Mouse (Mus musculus): ENCODE measurements around the gene Hist1h4c. TPM values are rescaled to one million over a fixed set of nuclear protein-coding genes. Genes with fewer than 3 reads are reported as not detected.

The Hist1h4c gene
- polyA plus RNA-seq (2014; fragmentation: Illumina TruSeq; extraction: RNeasy Lipid Tissue Mini Kit (QIAGEN cat#74804); ENCODE audit: low read depth, low replicate concordance), result not detected

DNA sequence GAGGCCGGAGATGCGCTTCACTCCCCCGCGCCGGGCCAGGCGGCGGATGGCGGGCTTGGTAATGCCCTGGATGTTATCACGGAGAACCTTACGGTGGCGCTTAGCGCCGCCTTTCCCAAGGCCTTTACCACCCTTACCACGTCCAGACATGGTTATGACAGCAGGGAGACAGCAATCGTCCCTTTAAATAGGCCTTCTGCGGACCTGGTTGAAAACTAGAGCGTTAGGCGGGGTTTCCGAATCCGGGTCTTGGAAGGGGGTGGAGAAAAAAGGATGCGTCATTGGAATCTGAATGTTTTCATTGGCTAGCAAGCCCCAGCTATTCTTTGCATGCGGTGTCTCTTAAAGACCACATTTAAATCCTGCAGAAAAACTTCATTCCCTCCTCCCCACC lies at the start of gene Hist1h4c:
Hist1h4c (minus strand) TSS at position 155 of the 394 bp plus-strand sequence.

DNA sequence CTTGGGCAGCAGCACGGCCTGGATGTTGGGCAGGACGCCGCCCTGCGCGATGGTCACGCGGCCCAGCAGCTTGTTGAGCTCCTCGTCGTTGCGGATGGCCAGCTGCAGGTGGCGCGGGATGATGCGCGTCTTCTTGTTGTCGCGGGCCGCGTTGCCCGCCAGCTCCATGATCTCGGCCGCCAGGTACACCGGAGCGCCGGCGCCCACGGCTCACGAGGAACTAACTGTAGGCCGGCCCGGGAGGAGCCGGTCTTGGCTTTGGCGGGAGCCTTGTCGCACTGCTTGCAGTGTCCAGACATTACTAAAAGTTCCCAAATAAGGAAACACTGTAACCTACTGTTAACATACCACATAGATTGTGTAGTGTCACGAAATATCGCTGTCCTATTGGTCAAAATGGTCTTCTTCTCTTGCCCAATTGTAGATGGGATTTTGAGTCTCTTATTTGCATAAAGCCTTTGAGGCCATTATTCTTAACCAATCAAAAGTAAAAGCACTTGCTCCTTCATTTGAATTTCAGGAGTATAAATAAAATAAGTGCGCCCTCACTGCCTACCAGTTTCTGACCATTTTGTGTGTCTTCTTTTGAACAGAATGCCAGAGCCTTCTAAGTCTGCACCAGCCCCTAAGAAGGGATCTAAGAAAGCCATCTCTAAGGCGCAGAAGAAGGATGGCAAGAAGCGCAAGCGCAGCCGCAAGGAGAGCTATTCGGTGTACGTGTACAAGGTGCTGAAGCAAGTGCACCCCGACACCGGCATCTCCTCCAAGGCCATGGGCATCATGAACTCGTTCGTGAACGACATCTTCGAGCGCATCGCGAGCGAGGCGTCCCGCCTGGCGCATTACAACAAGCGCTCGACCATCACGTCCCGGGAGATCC lies 48.2 kb upstream of the Hist1h4c start, which contains the start of gene Hist1h2bb:
Hist1h2bb (plus strand) TSS at position 534 of the 880 bp plus-strand sequence.

DNA sequence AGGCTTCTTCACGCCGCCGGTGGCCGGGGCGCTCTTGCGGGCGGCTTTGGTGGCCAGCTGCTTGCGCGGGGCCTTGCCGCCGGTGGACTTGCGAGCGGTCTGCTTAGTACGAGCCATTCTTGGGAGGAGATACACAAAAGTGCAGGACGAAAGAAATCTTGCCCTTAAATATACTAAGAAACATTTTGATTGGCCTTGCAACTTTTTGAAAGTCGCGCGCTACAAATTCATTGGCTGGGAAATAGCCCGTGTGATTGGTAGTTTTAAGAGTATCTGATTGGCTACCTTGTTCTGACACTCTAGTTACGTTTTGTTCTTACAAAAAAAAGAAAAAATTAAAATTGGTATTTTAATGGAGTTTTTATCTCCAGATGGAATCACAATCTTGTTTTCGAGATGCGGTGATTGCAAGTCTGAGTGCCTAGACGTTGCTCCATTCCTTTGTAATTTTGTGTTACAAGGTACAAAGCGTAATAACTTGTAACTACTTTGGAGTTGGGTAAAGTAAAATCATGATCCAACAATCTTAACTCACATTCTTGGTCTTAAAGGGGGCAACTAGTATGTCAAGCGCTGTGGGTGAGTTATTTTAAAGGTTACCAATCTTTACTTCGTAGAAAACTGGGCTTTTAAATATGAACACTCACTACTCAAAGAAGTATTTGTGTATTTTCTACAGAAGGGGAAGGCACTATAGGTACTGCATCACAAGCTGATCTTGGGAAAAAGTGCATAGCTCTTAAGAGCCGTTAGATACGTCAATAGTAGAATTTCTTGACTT lies 47.3 kb upstream of the Hist1h4c start, which contains the start of gene Hist1h3c:
Hist1h3c (minus strand) TSS at position 222 of the 781 bp plus-strand sequence.

DNA sequence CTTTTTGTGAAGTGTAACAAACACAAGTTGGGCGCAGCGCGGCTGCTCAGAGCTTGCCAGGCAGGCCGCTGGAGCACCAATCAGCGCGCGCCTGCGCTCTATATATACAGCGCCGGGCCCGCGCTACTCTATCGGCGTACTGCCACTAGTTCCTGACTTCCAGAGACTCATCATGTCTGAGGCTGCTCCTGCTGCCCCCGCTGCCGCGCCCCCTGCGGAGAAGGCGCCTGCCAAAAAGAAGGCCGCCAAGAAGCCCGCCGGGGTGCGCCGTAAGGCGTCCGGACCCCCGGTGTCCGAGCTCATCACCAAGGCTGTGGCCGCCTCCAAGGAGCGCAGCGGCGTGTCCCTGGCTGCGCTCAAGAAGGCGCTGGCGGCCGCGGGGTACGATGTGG lies 40.4 kb upstream of the Hist1h4c start, which contains the start of gene Hist1h1c:
Hist1h1c (plus strand) TSS at position 132 of the 392 bp plus-strand sequence.

DNA sequence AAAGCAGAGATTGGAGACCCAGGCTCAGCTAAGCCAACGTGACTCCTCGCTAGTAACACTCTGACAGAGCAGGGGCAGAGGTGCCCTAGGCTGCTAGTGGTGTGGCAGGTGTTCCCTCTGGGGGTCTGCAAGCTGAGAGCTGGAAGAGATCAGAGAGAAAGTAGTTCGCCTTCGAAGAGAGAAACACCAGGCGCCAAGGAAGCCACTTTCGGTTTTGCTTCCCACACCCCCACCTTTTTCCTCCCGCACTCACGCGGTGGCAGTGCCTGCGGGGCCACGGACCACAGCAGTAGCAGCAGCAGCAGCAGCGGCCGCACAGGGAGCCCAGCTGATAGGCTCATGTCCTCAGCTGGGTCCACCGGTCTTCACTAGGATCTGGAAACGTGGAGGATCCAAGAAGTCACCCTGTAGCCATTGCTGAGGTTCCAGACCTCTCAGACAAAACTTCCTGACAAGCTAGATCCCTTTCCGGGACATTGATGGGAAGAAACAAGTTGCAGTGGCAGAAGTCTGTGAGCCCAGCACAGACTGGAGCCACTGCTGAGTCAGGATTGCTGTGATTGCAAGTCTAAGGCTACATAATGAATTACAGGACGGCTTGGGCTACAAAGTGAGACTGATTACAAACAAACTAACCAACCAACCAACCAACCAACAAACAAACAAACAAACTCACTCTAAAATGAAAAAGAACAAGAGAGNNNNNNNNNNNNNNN lies 12.3 kb upstream of the Hist1h4c start, which contains the start of gene Hfe:
Hfe (minus strand) TSS at position 481 of the 716 bp plus-strand sequence.

DNA sequence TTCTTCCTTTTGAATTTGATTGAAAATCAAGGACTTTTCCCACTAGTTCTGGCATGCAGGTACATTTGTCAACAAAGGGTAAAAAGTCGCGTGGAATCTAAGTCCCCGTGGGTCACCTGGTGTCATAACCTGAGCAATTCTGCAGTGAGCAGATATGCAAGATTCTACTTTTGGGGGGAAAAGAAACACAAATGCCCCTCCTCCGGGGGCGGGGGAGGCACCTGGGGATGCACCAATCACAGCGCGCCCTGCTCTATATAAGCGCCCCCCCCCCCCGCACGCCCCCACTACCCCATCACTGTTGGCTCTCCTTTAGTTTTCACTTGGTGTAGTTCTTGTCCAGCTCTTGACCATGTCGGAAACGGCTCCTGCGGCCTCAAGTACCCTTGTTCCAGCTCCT lies 2.7 kb downstream of the Hist1h4c start, which contains the start of gene Hist1h1t:
Hist1h1t (plus strand) TSS at position 301 of the 400 bp plus-strand sequence.

DNA sequence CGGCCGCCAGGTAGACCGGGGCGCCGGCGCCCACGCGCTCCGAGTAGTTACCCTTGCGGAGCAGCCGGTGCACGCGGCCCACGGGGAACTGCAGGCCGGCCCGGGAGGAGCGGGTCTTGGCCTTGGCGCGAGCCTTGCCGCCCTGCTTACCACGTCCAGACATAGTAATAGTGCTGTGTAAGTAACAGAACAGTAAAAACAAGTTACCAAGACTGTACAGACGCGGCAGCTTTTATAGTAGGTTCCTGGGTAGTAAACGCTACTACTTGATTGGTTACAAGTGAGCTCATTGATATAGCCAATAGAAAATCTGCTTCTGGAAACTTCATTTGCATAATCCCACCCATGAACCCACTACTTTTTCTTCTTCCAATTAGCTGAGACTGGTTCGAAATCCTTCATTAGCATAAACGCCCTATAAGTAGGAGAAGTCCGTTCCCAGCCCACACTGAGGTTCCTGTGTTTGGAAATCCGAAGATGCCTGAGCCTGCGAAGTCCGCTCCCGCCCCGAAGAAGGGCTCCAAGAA lies 14.4 kb downstream of the Hist1h4c start, which contains the start of the genes Hist1h2ac and Hist1h2bc:
Hist1h2ac (minus strand) TSS at position 194 of the 527 bp plus-strand sequence.
Hist1h2bc (plus strand) TSS at position 445 of the 527 bp plus-strand sequence.

Other genes with a start within 250 kb of the Hist1h4c start
- not detected for gene Btn1a1, start 232.6 kb downstream of the Hist1h4c start, polyA plus RNA-seq (2014; fragmentation: Illumina TruSeq; extraction: RNeasy Lipid Tissue Mini Kit (QIAGEN cat#74804); ENCODE audit: low read depth, low replicate concordance)
- gene Btn2a2, start 209.6 kb downstream of the Hist1h4c start, polyA plus RNA-seq (2014; fragmentation: Illumina TruSeq; extraction: RNeasy Lipid Tissue Mini Kit (QIAGEN cat#74804); ENCODE audit: low read depth, low replicate concordance), result not detected
- 46.3 TPM for gene Hist1h4h, start 167.4 kb downstream of the Hist1h4c start, polyA plus RNA-seq (2014; fragmentation: Illumina TruSeq; extraction: RNeasy Lipid Tissue Mini Kit (QIAGEN cat#74804); ENCODE audit: low read depth, low replicate concordance)
- 2.5 TPM for gene Hist1h2af, start 164.5 kb downstream of the Hist1h4c start, polyA plus RNA-seq (2014; fragmentation: Illumina TruSeq; extraction: RNeasy Lipid Tissue Mini Kit (QIAGEN cat#74804); ENCODE audit: low read depth, low replicate concordance)
- gene Hist1h3g, start 163.0 kb downstream of the Hist1h4c start, polyA plus RNA-seq (2014; fragmentation: Illumina TruSeq; extraction: RNeasy Lipid Tissue Mini Kit (QIAGEN cat#74804); ENCODE audit: low read depth, low replicate concordance), result not detected
- 0.89 TPM for gene Hist1h2bh, start 155.1 kb downstream of the Hist1h4c start, polyA plus RNA-seq (2014; fragmentation: Illumina TruSeq; extraction: RNeasy Lipid Tissue Mini Kit (QIAGEN cat#74804); ENCODE audit: low read depth, low replicate concordance)
- 0.68 TPM for gene Hist1h3f, start 154.4 kb downstream of the Hist1h4c start, polyA plus RNA-seq (2014; fragmentation: Illumina TruSeq; extraction: RNeasy Lipid Tissue Mini Kit (QIAGEN cat#74804); ENCODE audit: low read depth, low replicate concordance)
- gene Hist1h4f, start 146.8 kb downstream of the Hist1h4c start, polyA plus RNA-seq (2014; fragmentation: Illumina TruSeq; extraction: RNeasy Lipid Tissue Mini Kit (QIAGEN cat#74804); ENCODE audit: low read depth, low replicate concordance), result not detected
- gene Hist1h1d, start 145.2 kb downstream of the Hist1h4c start, polyA plus RNA-seq (2014; fragmentation: Illumina TruSeq; extraction: RNeasy Lipid Tissue Mini Kit (QIAGEN cat#74804); ENCODE audit: low read depth, low replicate concordance), result 0.21 TPM
- not detected for gene Hist1h3e, start 136.1 kb downstream of the Hist1h4c start, polyA plus RNA-seq (2014; fragmentation: Illumina TruSeq; extraction: RNeasy Lipid Tissue Mini Kit (QIAGEN cat#74804); ENCODE audit: low read depth, low replicate concordance)
- gene Hist1h2ae, start 127.2 kb downstream of the Hist1h4c start, polyA plus RNA-seq (2014; fragmentation: Illumina TruSeq; extraction: RNeasy Lipid Tissue Mini Kit (QIAGEN cat#74804); ENCODE audit: low read depth, low replicate concordance), result not detected
- gene Hist1h2bg, start 127.1 kb downstream of the Hist1h4c start, polyA plus RNA-seq (2014; fragmentation: Illumina TruSeq; extraction: RNeasy Lipid Tissue Mini Kit (QIAGEN cat#74804); ENCODE audit: low read depth, low replicate concordance), result not detected
- not detected for gene Hist1h2bf, start 124.3 kb downstream of the Hist1h4c start, polyA plus RNA-seq (2014; fragmentation: Illumina TruSeq; extraction: RNeasy Lipid Tissue Mini Kit (QIAGEN cat#74804); ENCODE audit: low read depth, low replicate concordance)
- not detected for gene Hist1h2ad, start 124.1 kb downstream of the Hist1h4c start, polyA plus RNA-seq (2014; fragmentation: Illumina TruSeq; extraction: RNeasy Lipid Tissue Mini Kit (QIAGEN cat#74804); ENCODE audit: low read depth, low replicate concordance)
- gene Hist1h3d, start 122.7 kb downstream of the Hist1h4c start, polyA plus RNA-seq (2014; fragmentation: Illumina TruSeq; extraction: RNeasy Lipid Tissue Mini Kit (QIAGEN cat#74804); ENCODE audit: low read depth, low replicate concordance), result 0.76 TPM
- not detected for gene Hist1h4d, start 116.9 kb downstream of the Hist1h4c start, polyA plus RNA-seq (2014; fragmentation: Illumina TruSeq; extraction: RNeasy Lipid Tissue Mini Kit (QIAGEN cat#74804); ENCODE audit: low read depth, low replicate concordance)
- 8.1 TPM for gene Hist1h2be, start 77.3 kb downstream of the Hist1h4c start, polyA plus RNA-seq (2014; fragmentation: Illumina TruSeq; extraction: RNeasy Lipid Tissue Mini Kit (QIAGEN cat#74804); ENCODE audit: low read depth, low replicate concordance)
- 3.8 TPM for gene Hist1h1e, start 75.9 kb downstream of the Hist1h4c start, polyA plus RNA-seq (2014; fragmentation: Illumina TruSeq; extraction: RNeasy Lipid Tissue Mini Kit (QIAGEN cat#74804); ENCODE audit: low read depth, low replicate concordance)
- gene Hist1h2ac, start 14.5 kb downstream of the Hist1h4c start, polyA plus RNA-seq (2014; fragmentation: Illumina TruSeq; extraction: RNeasy Lipid Tissue Mini Kit (QIAGEN cat#74804); ENCODE audit: low read depth, low replicate concordance), result 1.0 TPM
- gene Hist1h2bc, start 14.3 kb downstream of the Hist1h4c start, polyA plus RNA-seq (2014; fragmentation: Illumina TruSeq; extraction: RNeasy Lipid Tissue Mini Kit (QIAGEN cat#74804); ENCODE audit: low read depth, low replicate concordance), result 121 TPM
- gene Hist1h1t, start 2.6 kb downstream of the Hist1h4c start, polyA plus RNA-seq (2014; fragmentation: Illumina TruSeq; extraction: RNeasy Lipid Tissue Mini Kit (QIAGEN cat#74804); ENCODE audit: low read depth, low replicate concordance), result not detected
- gene Hfe, start 12.4 kb upstream of the Hist1h4c start, polyA plus RNA-seq (2014; fragmentation: Illumina TruSeq; extraction: RNeasy Lipid Tissue Mini Kit (QIAGEN cat#74804); ENCODE audit: low read depth, low replicate concordance), result 35.3 TPM
- 171 TPM for gene Hist1h1c, start 40.4 kb upstream of the Hist1h4c start, polyA plus RNA-seq (2014; fragmentation: Illumina TruSeq; extraction: RNeasy Lipid Tissue Mini Kit (QIAGEN cat#74804); ENCODE audit: low read depth, low replicate concordance)
- gene Hist1h3c, start 47.1 kb upstream of the Hist1h4c start, polyA plus RNA-seq (2014; fragmentation: Illumina TruSeq; extraction: RNeasy Lipid Tissue Mini Kit (QIAGEN cat#74804); ENCODE audit: low read depth, low replicate concordance), result not detected
- not detected for gene Hist1h2bb, start 48.3 kb upstream of the Hist1h4c start, polyA plus RNA-seq (2014; fragmentation: Illumina TruSeq; extraction: RNeasy Lipid Tissue Mini Kit (QIAGEN cat#74804); ENCODE audit: low read depth, low replicate concordance)
- not detected for gene Hist1h2ab, start 52.7 kb upstream of the Hist1h4c start, polyA plus RNA-seq (2014; fragmentation: Illumina TruSeq; extraction: RNeasy Lipid Tissue Mini Kit (QIAGEN cat#74804); ENCODE audit: low read depth, low replicate concordance)
- not detected for gene Hist1h3b, start 53.8 kb upstream of the Hist1h4c start, polyA plus RNA-seq (2014; fragmentation: Illumina TruSeq; extraction: RNeasy Lipid Tissue Mini Kit (QIAGEN cat#74804); ENCODE audit: low read depth, low replicate concordance)
- not detected for gene Hist1h4b, start 58.6 kb upstream of the Hist1h4c start, polyA plus RNA-seq (2014; fragmentation: Illumina TruSeq; extraction: RNeasy Lipid Tissue Mini Kit (QIAGEN cat#74804); ENCODE audit: low read depth, low replicate concordance)
- gene Hist1h4a, start 62.8 kb upstream of the Hist1h4c start, polyA plus RNA-seq (2014; fragmentation: Illumina TruSeq; extraction: RNeasy Lipid Tissue Mini Kit (QIAGEN cat#74804); ENCODE audit: low read depth, low replicate concordance), result not detected
- gene Hist1h3a, start 63.9 kb upstream of the Hist1h4c start, polyA plus RNA-seq (2014; fragmentation: Illumina TruSeq; extraction: RNeasy Lipid Tissue Mini Kit (QIAGEN cat#74804); ENCODE audit: low read depth, low replicate concordance), result not detected
- not detected for gene Hist1h1a, start 65.2 kb upstream of the Hist1h4c start, polyA plus RNA-seq (2014; fragmentation: Illumina TruSeq; extraction: RNeasy Lipid Tissue Mini Kit (QIAGEN cat#74804); ENCODE audit: low read depth, low replicate concordance)
- 0.31 TPM for gene Trim38, start 71.5 kb upstream of the Hist1h4c start, polyA plus RNA-seq (2014; fragmentation: Illumina TruSeq; extraction: RNeasy Lipid Tissue Mini Kit (QIAGEN cat#74804); ENCODE audit: low read depth, low replicate concordance)
- gene Slc17a2, start 108.5 kb upstream of the Hist1h4c start, polyA plus RNA-seq (2014; fragmentation: Illumina TruSeq; extraction: RNeasy Lipid Tissue Mini Kit (QIAGEN cat#74804); ENCODE audit: low read depth, low replicate concordance), result not detected
- 0.34 TPM for gene Slc17a3, start 141.0 kb upstream of the Hist1h4c start, polyA plus RNA-seq (2014; fragmentation: Illumina TruSeq; extraction: RNeasy Lipid Tissue Mini Kit (QIAGEN cat#74804); ENCODE audit: low read depth, low replicate concordance)
- gene Slc17a1, start 169.3 kb upstream of the Hist1h4c start, polyA plus RNA-seq (2014; fragmentation: Illumina TruSeq; extraction: RNeasy Lipid Tissue Mini Kit (QIAGEN cat#74804); ENCODE audit: low read depth, low replicate concordance), result not detected
- gene Slc17a4, start 216.6 kb upstream of the Hist1h4c start, polyA plus RNA-seq (2014; fragmentation: Illumina TruSeq; extraction: RNeasy Lipid Tissue Mini Kit (QIAGEN cat#74804); ENCODE audit: low read depth, low replicate concordance), result not detected
- not detected for gene Hist1h2ba, start 235.7 kb upstream of the Hist1h4c start, polyA plus RNA-seq (2014; fragmentation: Illumina TruSeq; extraction: RNeasy Lipid Tissue Mini Kit (QIAGEN cat#74804); ENCODE audit: low read depth, low replicate concordance)
- not detected for gene Hist1h2aa, start 236.0 kb upstream of the Hist1h4c start, polyA plus RNA-seq (2014; fragmentation: Illumina TruSeq; extraction: RNeasy Lipid Tissue Mini Kit (QIAGEN cat#74804); ENCODE audit: low read depth, low replicate concordance)

Data from heart, adult 10 weeks (tissue).